Mouse (Mus musculus) lung, postnatal 25 days (tissue): ENCODE measurements around the gene Tcap.

Source experiments
- DNase-seq: peaks from one replicate; pipeline ENCODE4 v3.0.0; 2022; ENCODE audit warnings: low spot score

The Tcap gene

GRCm38 (mm10) chr11:98412273-98412796 lies 28.7 kb downstream of the Tcap start, which contains the start of gene Erbb2:
Erbb2 (plus strand) TSS chr11:98412470.
- peak; percentile 80 for DNase-seq

- no peak for DNase-seq
These were observed 29.2 kb downstream of the Tcap start for GRCm38 (mm10) chr11:98412797-98413301.

DNA sequence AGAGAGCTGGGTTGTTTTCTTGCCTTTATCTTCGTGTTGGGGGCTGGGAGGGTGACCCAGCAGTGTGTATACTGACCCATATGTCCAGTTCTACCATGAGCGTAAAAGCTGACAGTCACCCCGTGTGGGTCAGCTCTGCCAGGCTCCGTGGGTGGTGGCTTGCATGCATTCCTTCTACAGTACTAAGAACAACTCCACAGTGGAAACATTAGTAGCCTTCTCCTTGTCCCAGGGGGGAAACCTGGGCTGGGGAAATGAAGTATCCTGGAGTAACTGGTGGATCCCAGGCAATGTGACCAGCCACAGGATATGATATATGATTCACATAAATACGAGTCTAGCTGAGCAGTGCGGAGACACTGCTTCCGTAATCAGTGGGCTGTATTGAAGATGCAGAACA lies 30.1 kb downstream of the Tcap start:
- DNase-seq = no peak

DNA sequence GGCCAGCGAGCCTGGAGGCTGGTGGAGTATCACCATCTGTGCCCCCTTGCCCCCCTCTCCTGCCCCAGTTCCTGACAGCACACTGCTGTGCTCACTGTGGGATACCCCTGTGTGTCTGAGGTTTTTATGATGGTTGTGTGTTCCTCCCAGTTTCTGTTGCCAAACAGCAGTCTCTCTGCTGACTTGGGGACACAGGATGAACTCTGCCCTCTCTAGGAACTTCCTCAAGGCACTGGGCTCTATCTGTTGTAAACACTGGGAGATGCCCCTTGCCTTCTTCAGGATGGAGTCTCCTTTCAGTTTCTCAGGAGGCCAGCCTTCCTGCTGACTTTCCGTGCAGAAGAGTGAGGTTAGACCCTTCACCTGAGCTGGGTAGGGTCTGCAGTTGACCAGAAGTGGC lies 30.6 kb downstream of the Tcap start:
- DNase-seq = no peak

DNA sequence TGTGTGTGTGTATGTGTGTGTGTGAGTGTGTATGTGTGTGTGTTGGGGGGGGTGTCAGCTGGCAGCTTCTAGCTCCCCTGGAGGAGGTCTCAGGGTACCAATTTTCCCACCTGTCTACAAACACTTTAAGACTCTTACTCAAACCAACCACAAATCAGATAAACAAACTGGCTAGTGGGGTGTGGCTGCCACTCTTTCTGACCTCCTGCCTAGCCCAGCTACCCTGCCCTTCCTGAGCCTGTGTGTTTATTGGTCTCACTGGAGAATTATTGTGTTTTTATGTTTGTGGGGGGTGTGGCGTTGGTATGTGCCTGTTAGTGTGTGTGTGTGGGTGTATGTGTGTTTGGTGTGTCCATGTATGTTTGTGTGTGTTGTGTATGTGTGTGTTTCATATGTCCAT lies 33.5 kb downstream of the Tcap start:
- no peak for DNase-seq

- no peak for DNase-seq
These were observed 34.7 kb downstream of the Tcap start for GRCm38 (mm10) chr11:98418273-98418672.

GRCm38 (mm10) chr11:98418939-98419547 lies 35.4 kb downstream of the Tcap start:
- DNase-seq = peak; percentile 66

- no peak for DNase-seq
These were observed 43.0 kb downstream of the Tcap start for GRCm38 (mm10) chr11:98426592-98426991.

GRCm38 (mm10) chr11:98428436-98428835 lies 44.8 kb downstream of the Tcap start:
- no peak for DNase-seq

DNA sequence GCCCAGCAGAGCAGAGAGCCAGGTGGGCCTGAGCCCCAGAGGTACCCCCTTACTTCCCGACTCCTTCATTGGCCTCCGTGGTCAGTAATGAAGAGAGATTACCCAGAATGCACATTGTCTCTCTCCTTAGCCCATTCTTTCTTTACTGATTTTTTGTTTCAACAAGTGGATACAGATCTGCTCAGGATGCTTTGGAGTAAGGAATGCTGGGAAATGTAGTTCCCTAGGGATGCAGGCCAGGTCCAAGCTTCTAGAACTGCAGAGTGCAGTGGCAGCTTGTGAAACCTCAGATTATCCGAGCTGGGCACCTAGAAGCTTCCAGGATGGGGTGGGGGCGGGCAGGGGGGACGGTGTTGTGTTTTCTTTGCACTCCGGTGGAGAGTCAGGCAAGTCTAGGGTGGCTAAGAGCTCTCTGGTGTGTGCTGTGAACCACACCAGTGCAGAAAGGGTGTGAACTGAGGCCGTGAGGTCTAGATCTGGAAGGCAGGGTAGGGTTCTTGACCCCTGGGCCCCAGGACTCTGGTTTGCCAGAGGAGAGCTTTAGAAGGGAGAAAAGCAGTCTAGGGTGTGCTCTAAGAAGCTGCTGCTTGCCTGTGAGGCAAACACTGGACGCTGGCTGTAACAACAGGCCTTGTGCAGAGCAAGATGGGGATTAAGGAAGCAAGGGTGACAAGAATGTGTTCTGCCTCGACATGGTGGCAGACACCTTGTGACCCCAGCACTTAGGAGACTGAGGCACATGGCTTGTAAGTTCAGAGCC lies 48.3 kb downstream of the Tcap start:
- DNase-seq = no peak
